Mouse (Mus musculus) forelimb bud, embryonic 11.5 days (tissue): ENCODE results near the gene Btbd35f10.
"Not testable (repeated sequence)": the region's sequence is repeated elsewhere in the genome, so short reads cannot be mapped to it uniquely, and the experiment has no call there.

Source experiments
- DNase-seq: peaks from one replicate; pipeline ENCODE4 v3.0.0-alpha.2; 2012; ENCODE audit warnings: low read depth, low spot score

The Btbd35f10 gene

DNA sequence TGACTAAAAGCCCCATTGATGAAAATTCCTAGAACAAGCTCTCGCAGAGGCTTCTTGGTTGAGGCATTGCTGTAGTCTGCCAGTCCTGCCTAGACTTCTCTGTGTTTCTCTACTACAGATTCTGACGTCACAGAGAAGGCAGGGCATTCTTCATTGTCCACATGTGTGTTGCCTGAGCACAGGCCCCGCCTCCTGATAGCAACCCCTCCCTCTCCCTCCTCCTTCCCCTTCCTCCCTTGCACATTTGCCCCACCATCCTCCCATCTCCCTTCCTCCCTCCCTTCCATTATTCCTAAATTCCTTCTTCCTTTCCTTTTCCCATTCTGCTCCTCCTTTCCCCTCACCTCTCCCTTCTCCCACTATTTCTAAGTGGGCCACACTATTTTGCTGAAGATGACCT, at the start of gene Btbd35f10:
Gene Btbd35f10 (minus strand): TSS at position 101 of the 400 bp plus-strand sequence.
- DNase-seq = not testable (repeated sequence)
